Mouse (Mus musculus): Measurements from ENCODE around the gene Nupr1l.

DNA sequence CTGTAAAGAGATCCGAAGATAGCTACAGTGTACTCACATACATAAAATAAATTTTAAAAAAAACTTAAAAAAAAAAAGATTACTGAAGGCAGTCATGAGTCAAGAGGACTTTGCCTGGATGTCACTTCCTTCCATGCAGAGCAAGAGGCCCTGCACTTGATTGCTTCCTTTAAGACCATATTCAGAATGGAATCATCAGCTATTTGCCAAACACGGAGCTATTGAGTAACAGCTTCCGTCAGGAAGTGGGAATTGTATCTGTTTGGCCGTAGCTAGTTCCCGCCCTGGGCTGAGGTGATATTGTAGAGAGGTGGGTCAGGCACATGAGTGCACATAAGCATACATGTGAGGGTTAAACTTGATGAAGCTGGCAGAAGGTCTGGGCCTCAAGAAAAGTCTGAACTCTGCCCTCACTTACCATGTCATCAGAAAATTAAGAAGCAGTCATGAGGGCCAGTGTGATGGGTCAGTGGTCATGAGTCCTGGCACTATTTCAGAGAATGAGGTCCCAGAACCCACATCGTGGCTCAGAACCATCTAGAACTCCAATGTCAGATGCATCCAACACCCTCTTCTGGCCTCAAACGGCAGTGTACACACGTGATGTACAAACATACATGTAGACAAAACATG is 16.6 kb downstream of the Nupr1l start:
- TF ChIP-seq CTCF (IDR thresholded peaks at IDR 0.05; ENCODE audit: insufficient read depth, low read length) (no peak), POLR2A (IDR thresholded peaks at IDR 0.05; ENCODE audit: borderline replicate concordance, extremely low read depth, low read depth, low read length) (no peak)
